Mouse (Mus musculus): Measurements from ENCODE around the gene Mnx1.
"Not testable (repeated sequence)": the region's sequence is repeated elsewhere in the genome, so short reads cannot be mapped to it uniquely, and the experiment has no call there.

The Mnx1 gene

GRCm38 (mm10) chr5:29468351-29469065 lies 9.8 kb downstream of the Mnx1 start:
- DNase-seq = no peak

- DNase-seq = no peak
Measured at GRCm38 (mm10) chr5:29467489-29468350, 10.6 kb downstream of the Mnx1 start.

DNA sequence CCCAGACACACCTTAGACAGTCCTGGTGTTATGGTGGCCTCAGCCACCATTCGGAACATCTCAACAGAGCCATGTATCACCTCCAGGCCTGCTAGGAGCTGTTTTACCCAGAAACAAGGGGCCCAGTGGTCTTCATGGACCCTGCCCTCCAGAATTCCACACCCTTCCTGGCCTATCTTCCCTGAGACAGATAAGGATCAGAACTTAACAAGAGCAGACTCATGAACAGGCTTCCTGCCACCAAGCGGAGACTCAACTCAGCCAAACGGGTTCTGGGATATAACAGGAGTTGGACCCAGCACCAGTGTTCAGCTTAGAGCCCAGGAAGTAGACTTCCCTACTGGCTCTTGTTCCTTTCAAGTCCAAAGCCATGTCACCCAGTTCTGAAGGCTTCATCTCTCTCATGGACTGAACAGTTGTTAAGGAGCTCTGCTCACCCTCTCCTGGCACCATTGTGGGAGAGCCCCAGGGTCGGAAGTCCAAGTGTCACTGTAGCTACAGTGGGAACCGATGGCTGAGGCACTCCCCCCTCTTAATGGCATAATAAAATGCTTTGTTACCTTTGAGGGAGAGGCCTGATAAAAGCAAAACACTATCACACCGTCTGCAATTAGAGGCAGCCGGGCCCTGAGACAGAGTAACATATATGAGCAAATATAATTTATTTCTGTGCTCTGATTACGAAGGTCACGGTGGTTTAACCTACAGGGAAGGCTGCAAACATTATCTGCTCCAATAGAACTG lies 15.2 kb downstream of the Mnx1 start:
- DNase-seq = no peak

DNA sequence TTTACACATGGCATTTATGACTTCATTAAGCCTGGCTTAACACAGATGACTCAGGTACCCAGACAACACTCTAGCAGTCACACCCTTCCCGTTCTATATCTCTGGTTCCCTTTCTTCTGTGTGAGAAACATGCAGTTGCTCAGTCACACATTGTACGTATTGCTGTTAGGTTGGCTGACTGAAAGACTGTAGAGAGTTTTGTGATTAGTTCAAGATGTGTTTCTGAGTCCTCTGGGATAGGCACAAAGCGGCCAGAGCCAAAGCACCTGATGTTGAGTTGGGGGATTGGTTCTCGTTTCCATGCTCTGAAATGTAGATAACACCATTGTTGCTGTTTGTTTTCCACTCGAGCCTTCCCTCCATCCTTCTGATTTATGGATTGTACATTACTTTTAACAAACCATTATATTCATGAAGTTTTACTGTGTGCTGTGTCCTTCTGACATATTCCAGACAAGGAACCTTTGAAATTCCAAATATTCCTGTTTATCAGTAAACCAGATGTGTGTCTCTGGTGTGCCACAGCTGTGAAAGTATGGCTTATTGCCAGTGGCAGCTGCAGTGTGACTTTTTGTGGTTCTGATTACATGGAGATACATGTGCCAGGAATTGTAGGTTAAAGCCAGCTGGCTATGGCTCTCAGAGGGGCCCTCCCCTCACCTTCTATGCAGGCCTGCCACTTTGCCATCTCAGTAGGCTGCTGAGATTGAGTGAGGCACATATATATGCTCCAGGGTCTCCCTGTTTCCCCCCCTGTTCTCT lies 21.2 kb downstream of the Mnx1 start:
- no peak for DNase-seq

- DNase-seq = no peak
Measured at GRCm38 (mm10) chr5:29452352-29452751, 25.9 kb downstream of the Mnx1 start.

GRCm38 (mm10) chr5:29445275-29445674 lies 33.0 kb downstream of the Mnx1 start:
- DNase-seq = no peak

- not testable (repeated sequence) for DNase-seq
Measured at GRCm38 (mm10) chr5:29436728-29437127, 41.5 kb downstream of the Mnx1 start.

DNA sequence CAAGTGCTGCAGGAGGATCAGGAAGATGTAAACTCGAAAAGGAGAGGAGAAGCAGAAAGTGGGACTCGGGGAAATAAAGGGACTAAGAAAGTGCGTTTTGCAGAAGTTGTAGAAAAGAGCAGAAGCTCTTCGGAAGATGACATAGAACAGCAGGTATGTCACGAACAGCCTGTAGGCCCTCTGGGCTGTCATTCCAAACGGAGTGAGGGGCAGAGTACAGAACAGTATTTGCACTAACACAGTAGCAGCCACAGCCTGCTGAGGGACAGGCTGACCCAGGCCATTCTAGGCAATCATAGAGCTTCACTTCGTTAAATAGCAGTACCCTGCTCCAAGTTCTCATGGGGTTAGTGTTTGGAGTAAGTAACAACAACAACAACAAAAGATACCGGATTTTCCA lies 42.8 kb downstream of the Mnx1 start:
- no peak for DNase-seq

GRCm38 (mm10) chr5:29434872-29435358 lies 43.4 kb downstream of the Mnx1 start:
- no peak for DNase-seq

- peak; percentile 84 for DNase-seq
Measured at GRCm38 (mm10) chr5:29434228-29434871, 43.9 kb downstream of the Mnx1 start, which contains the start of gene Nom1. TSS of gene Nom1 (plus strand) at chr5:29434664.

DNA sequence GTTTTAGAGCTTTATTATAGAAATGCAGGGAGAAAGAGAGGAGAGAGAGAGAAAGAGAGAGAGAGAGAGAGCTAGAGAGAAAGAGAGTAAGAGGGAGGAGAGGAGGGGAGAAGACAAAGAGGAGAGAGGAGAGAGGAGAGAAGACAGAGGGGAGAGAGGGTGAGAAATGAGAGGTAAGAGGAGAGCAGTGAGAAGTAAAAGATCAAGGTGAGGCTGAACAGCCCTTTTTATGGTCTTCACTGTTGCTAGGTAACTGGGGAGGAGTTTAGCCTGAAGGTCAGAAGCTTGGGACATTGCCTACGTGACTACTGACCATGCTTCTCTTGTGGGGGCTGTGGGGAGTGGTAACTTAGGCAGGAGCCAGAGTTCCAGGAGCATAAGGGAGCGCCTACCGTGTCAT lies 54.9 kb downstream of the Mnx1 start:
- DNase-seq = not testable (repeated sequence)

Data from cerebellum, adult 11 months (tissue).